ENCODE assay signal across 12 mouse cellular contexts in genomic region chr7:47110511-47110910, GRCm38 (mm10). TPM values are rescaled to one million over a fixed set of nuclear protein-coding genes. Genes with fewer than 3 reads are reported as not detected.
DNase-seq lines count a peak whose midpoint lies in the region; ATAC-seq and TF ChIP-seq lines count a peak whose summit lies in the region.
"Had no signal": no experiment of that assay in that cellular context is flagged by ENCODE, and none has a peak within 500 bp of the region (broad histone marks: within the 10 kb centered on the region; RNA-seq: fewer than 3 reads in every experiment).

No protein-coding gene starts in this region.

- ATAC-seq in lung, embryonic 16.5 days (ENCODE audit: low read depth), result peak; percentile 56
- no peak for ATAC-seq in hindbrain, embryonic 16.5 days
- ATAC-seq in intestine, embryonic 15.5 days, result no peak

- no peak overlapping the region for H3K9ac ChIP-seq in MEL (ENCODE audit: control insufficient read depth, low read depth, low read length, poor library complexity, severe bottlenecking)
- H3K9ac ChIP-seq in lung, embryonic 16.5 days (ENCODE audit: low read length), result no peak overlapping the region
- no peak overlapping the region for H3K9ac ChIP-seq in hindbrain, embryonic 16.5 days (ENCODE audit: low read depth, low read length)
- no peak overlapping the region for H3K9ac ChIP-seq in intestine, embryonic 15.5 days

- H3K27me3 ChIP-seq in MEL (ENCODE audit: control insufficient read depth in 1 of 2, insufficient read depth in 2 of 2, low read length in 2 of 2), result no peaks in the 10 kb centered on the region; a peak in 1 of 4 replicates
- no peaks in the 10 kb centered on the region for H3K27me3 ChIP-seq in lung, embryonic 16.5 days (ENCODE audit: control insufficient read depth, insufficient read depth, low read depth, low read length)
- H3K27me3 ChIP-seq in hindbrain, embryonic 16.5 days (replicated peaks; ENCODE audit: control insufficient read depth, insufficient read depth, low read length), result no peaks in the 10 kb centered on the region
- H3K27me3 ChIP-seq in intestine, embryonic 15.5 days (replicated peaks), result no peaks in the 10 kb centered on the region

- DNase-seq in 3134 (ENCODE audit: extremely low read depth, insufficient read length, low spot score) (peak; percentile 39), MEL (ENCODE audit: low read depth, low spot score) (peak; percentile 5)
- DNase-seq in fibroblast of lung, adult 2 months (ENCODE audit: low read depth), result peak; percentile 54
- no peak for DNase-seq in embryo, embryonic 9.5 days (ENCODE audit: extremely low spot score)
- DNase-seq in thymus, postnatal 25 days, result no peak
- DNase-seq: liver; midbrain, embryonic 14.5 days had no signal

- H3K27ac ChIP-seq in MEL (ENCODE audit: control insufficient read depth, low read depth, low read length), result no peak overlapping the region
- H3K27ac ChIP-seq in lung, embryonic 16.5 days (ENCODE audit: low read length), result no peak overlapping the region
- H3K27ac ChIP-seq in hindbrain, embryonic 16.5 days (ENCODE audit: low read depth, low read length), result no peak overlapping the region
- H3K27ac ChIP-seq in intestine, embryonic 15.5 days, result no peak overlapping the region

- H3K4me1 ChIP-seq in MEL (ENCODE audit: control insufficient read depth in 1 of 2, insufficient read depth in 2 of 2, low read length in 2 of 2), result 0 out of 4 replicates have a peak, but pooled peaks cover 0 to 2% of the 10 kb centered on the region in 2 experiments
- peaks cover 6% of the 10 kb centered on the region; the same call in 1 of the 2 replicates for H3K4me1 ChIP-seq in lung, embryonic 16.5 days (replicated peaks; ENCODE audit: control insufficient read depth, insufficient read depth, low read length)
- H3K4me1 ChIP-seq in hindbrain, embryonic 16.5 days (ENCODE audit: control insufficient read depth, insufficient read depth, low read depth, low read length), result no peaks in the 10 kb centered on the region
- H3K4me1 ChIP-seq in intestine, embryonic 15.5 days (replicated peaks), result no peaks in the 10 kb centered on the region

- no peak overlapping the region for H3K4me3 ChIP-seq in MEL (ENCODE audit: control insufficient read depth in 1 of 2, insufficient read depth in 1 of 2, low read depth in 2 of 2, low read length in 2 of 2)
- no peak overlapping the region for H3K4me3 ChIP-seq in lung, embryonic 16.5 days (ENCODE audit: low read length)
- no peak overlapping the region for H3K4me3 ChIP-seq in hindbrain, embryonic 16.5 days (ENCODE audit: low read length)
- H3K4me3 ChIP-seq in intestine, embryonic 15.5 days (replicated peaks), result no peak overlapping the region
- H3K4me3 ChIP-seq: erythroblast, embryonic 14.5 days had no signal

- H3K36me3 ChIP-seq in MEL (ENCODE audit: control insufficient read depth in 1 of 2, insufficient read depth in 2 of 2, low read length in 2 of 2), result no peaks in the 10 kb centered on the region
- no peaks in the 10 kb centered on the region for H3K36me3 ChIP-seq in lung, embryonic 16.5 days (ENCODE audit: control insufficient read depth, insufficient read depth, low read length)
- H3K36me3 ChIP-seq in hindbrain, embryonic 16.5 days (ENCODE audit: control insufficient read depth, insufficient read depth, low read length), result peaks cover 15% of the 10 kb centered on the region
- H3K36me3 ChIP-seq in intestine, embryonic 15.5 days, result no peaks in the 10 kb centered on the region

- no peaks in the 10 kb centered on the region for H3K9me3 ChIP-seq in MEL (replicated peaks; ENCODE audit: insufficient read depth, low read length)
- no peaks in the 10 kb centered on the region for H3K9me3 ChIP-seq in lung, embryonic 16.5 days (ENCODE audit: control insufficient read depth, low read length)
- no peaks in the 10 kb centered on the region for H3K9me3 ChIP-seq in hindbrain, embryonic 16.5 days (ENCODE audit: control insufficient read depth, low read length)
- H3K9me3 ChIP-seq in intestine, embryonic 15.5 days, result no peaks in the 10 kb centered on the region

- TF ChIP-seq EP300 in MEL (IDR thresholded peaks at IDR 0.05; ENCODE audit: low read depth in 1 of 2, low read length in 2 of 2), result no peak

- TF ChIP-seq CTCF in MEL (IDR thresholded peaks at IDR 0.05 in 2 of 3, conservative IDR thresholded peaks at IDR 0.05 in 1 of 3; ENCODE audit: control insufficient read depth in 1 of 3, insufficient read depth in 1 of 3, low read depth in 2 of 3, low read length in 3 of 3, poor library complexity in 1 of 3, severe bottlenecking in 1 of 3), result no peak

- TF ChIP-seq RAD21 in MEL (IDR thresholded peaks at IDR 0.05; ENCODE audit: low read depth, low read length), result no peak

- no peak overlapping the region for H3K4me2 ChIP-seq in lung, embryonic 16.5 days (ENCODE audit: low read depth, low read length)
- H3K4me2 ChIP-seq in hindbrain, embryonic 16.5 days (ENCODE audit: low read length), result no peak overlapping the region
- no peak overlapping the region for H3K4me2 ChIP-seq in intestine, embryonic 15.5 days (replicated peaks)
- H3K4me2 ChIP-seq: heart, embryonic 11.5 days had no signal

- no peaks in the 10 kb centered on the region for H3K79me2 ChIP-seq in MEL (ENCODE audit: control insufficient read depth, insufficient read depth, low read length, poor library complexity)

- WGBS in lung, embryonic 16.5 days, result 50% methylated on average over 7 of the region's 7 CpGs
- 78% methylated on average over 7 of the region's 7 CpGs for WGBS in hindbrain, embryonic 16.5 days
- WGBS in intestine, embryonic 15.5 days, result 71% methylated on average over 7 of the region's 7 CpGs

- no peak for TF ChIP-seq POLR2A in MEL (IDR thresholded peaks at IDR 0.05; ENCODE audit: control insufficient read depth in 1 of 2, insufficient read depth in 1 of 2, low read depth in 1 of 2, low read length in 2 of 2, poor library complexity in 1 of 2)

TF ChIP-seq in MEL, 35 proteins besides CTCF, POLR2A, EP300 and RAD21:
- TF ChIP-seq ETS1 (IDR thresholded peaks at IDR 0.05; ENCODE audit: low read depth, low read length) (no peak), CHD1 (IDR thresholded peaks at IDR 0.05; ENCODE audit: low read depth, low read length) (no peak), MYB (IDR thresholded peaks at IDR 0.05; ENCODE audit: low read depth, low read length) (no peak), SIN3A (IDR thresholded peaks at IDR 0.05; ENCODE audit: low read length) (no peak), POLR2AphosphoS2 (IDR thresholded peaks at IDR 0.05; ENCODE audit: low read length) (no peak), POLR2AphosphoS5 (IDR thresholded peaks at IDR 0.05; ENCODE audit: borderline replicate concordance, low read depth, low read length) (no peak), TCF12 (IDR thresholded peaks at IDR 0.05; ENCODE audit: low read depth, low read length) (no peak), TBP (IDR thresholded peaks at IDR 0.05; ENCODE audit: low read depth, low read length) (no peak), BHLHE40 (IDR thresholded peaks at IDR 0.05; ENCODE audit: borderline replicate concordance, low read depth, low read length) (no peak), NRF1 (IDR thresholded peaks at IDR 0.05; ENCODE audit: insufficient read depth, low read depth, low read length, poor library complexity, severe bottlenecking) (no peak), SMC3 (IDR thresholded peaks at IDR 0.05; ENCODE audit: low read depth, low read length) (no peak), ZMIZ1 (IDR thresholded peaks at IDR 0.05; ENCODE audit: low read depth, low read length) (no peak)
TF ChIP-seq in MEL: peak in this region for 0.

RNA-seq across cellular contexts. Expression of gene Ptpn5, which starts 23.0 kb away (rescaled TPM):
- not detected in 2 replicates for total RNA-seq in MEL (2012; rRNA removed)
- under 1 TPM in 1 of 2 experiments, not detected in 1; 0.03 TPM for polyA plus RNA-seq in MEL (2012; ENCODE audit: insufficient read depth in 1 of 2, insufficient read length in 2 of 2, low read depth in 1 of 2, low replicate concordance in 2 of 2, missing spikeins in 1 of 2)
- polyA plus RNA-seq in lung, embryonic 16.5 days (2015; fragmentation: Nextera tagmentation; extraction: Ambion mirVana), result 5.9 and 6.9 TPM in 2 replicates
- polyA plus RNA-seq in hindbrain, embryonic 16.5 days (2015; fragmentation: Nextera tagmentation; extraction: Ambion mirVana), result 181 and 198 TPM in 2 replicates
- 1.8 and 2.0 TPM in 2 replicates for polyA plus RNA-seq in intestine, embryonic 15.5 days (2015; fragmentation: Nextera tagmentation; extraction: Ambion mirVana)
- polyA plus RNA-seq: erythroblast, embryonic 14.5 days had no signal

Comparison
In these comparisons a context has a peak if more than half of its experiments do, and no peak if none do; other contexts are left out.
1. DNase-seq: peak in 3134 (single experiment), MEL (single experiment) and fibroblast of lung, adult 2 months (single experiment); none in embryo, embryonic 9.5 days (single experiment) and thymus, postnatal 25 days (single experiment).
2. RNA of gene Ptpn5, which starts 23.0 kb away (polyA plus RNA-seq): 181 to 198 TPM in hindbrain, embryonic 16.5 days; 5.9 to 6.9 TPM in lung, embryonic 16.5 days, 1.8 to 2.0 TPM in intestine, embryonic 15.5 days and 0.03 TPM in MEL; every median in the first group is over 10 times any median in the second.